Mouse (Mus musculus) NIH3T3 (cell line): ENCODE results near the gene Tmem86b.
"Not testable (repeated sequence)": the region's sequence is repeated elsewhere in the genome, so short reads cannot be mapped to it uniquely, and the experiment has no call there.

Experiments
- DNase-seq: peaks from one replicate; pipeline ENCODE4 v3.0.0-alpha.2; 2012; ENCODE audit warnings: low read depth

Gene Tmem86b

GRCm38 (mm10) chr7:4647992-4648391 is 16.8 kb upstream of the Tmem86b start:
- no peak for DNase-seq

GRCm38 (mm10) chr7:4647291-4647690 is 16.1 kb upstream of the Tmem86b start:
- no peak for DNase-seq

- no peak for DNase-seq
These were observed 15.6 kb upstream of the Tmem86b start for GRCm38 (mm10) chr7:4646806-4647205.

- no peak for DNase-seq
These were observed 12.0 kb upstream of the Tmem86b start for GRCm38 (mm10) chr7:4643225-4643624.

- DNase-seq = no peak
These were observed 10.7 kb upstream of the Tmem86b start for GRCm38 (mm10) chr7:4641956-4642355.

GRCm38 (mm10) chr7:4641155-4641554 is 9.9 kb upstream of the Tmem86b start:
- DNase-seq = peak; percentile 11

GRCm38 (mm10) chr7:4636179-4636578 is 5.0 kb upstream of the Tmem86b start:
- DNase-seq = no peak

GRCm38 (mm10) chr7:4630198-4630597 is 1.0 kb downstream of the Tmem86b start:
- DNase-seq = no peak

GRCm38 (mm10) chr7:4629586-4629985 is 1.6 kb downstream of the Tmem86b start:
- no peak for DNase-seq

GRCm38 (mm10) chr7:4625928-4626327 is 5.3 kb downstream of the Tmem86b start:
- DNase-seq = no peak

GRCm38 (mm10) chr7:4624343-4624742 is 6.9 kb downstream of the Tmem86b start:
- peak; percentile 11 for DNase-seq

GRCm38 (mm10) chr7:4623544-4624189 is 7.6 kb downstream of the Tmem86b start:
- peak; percentile 70 for DNase-seq

GRCm38 (mm10) chr7:4619979-4620378 is 11.2 kb downstream of the Tmem86b start:
- DNase-seq = peak; percentile 86

- DNase-seq = no peak
These were observed 17.4 kb downstream of the Tmem86b start for GRCm38 (mm10) chr7:4613740-4614403.

GRCm38 (mm10) chr7:4612956-4613355 is 18.3 kb downstream of the Tmem86b start:
- DNase-seq = no peak

- DNase-seq = no peak
These were observed 18.8 kb downstream of the Tmem86b start for GRCm38 (mm10) chr7:4612386-4612785.

- DNase-seq = no peak
These were observed 19.3 kb downstream of the Tmem86b start for GRCm38 (mm10) chr7:4611921-4612341.

- DNase-seq = no peak
These were observed 19.7 kb downstream of the Tmem86b start for GRCm38 (mm10) chr7:4611511-4611910.

- DNase-seq = no peak
These were observed 23.2 kb downstream of the Tmem86b start for GRCm38 (mm10) chr7:4608002-4608401.

GRCm38 (mm10) chr7:4603873-4604272 is 27.3 kb downstream of the Tmem86b start, which contains the start of gene Ptprh:
Ptprh (minus strand) TSS chr7:4604041.
- no peak for DNase-seq

GRCm38 (mm10) chr7:4602969-4603368 is 28.3 kb downstream of the Tmem86b start:
- DNase-seq = no peak

- not testable (repeated sequence) for DNase-seq
These were observed 34.2 kb downstream of the Tmem86b start for GRCm38 (mm10) chr7:4597046-4597445.

GRCm38 (mm10) chr7:4581481-4581880 is 49.7 kb downstream of the Tmem86b start:
- DNase-seq = not testable (repeated sequence)
